Mouse (Mus musculus) liver, adult (tissue): ENCODE data around the gene Mcl1.

ENCODE experiments used
- GATA4 ChIP-seq: IDR thresholded peaks from 2 replicates; pipeline ENCODE4 v1.6.1; 2014; ENCODE audit warnings: mild to moderate bottlenecking, low read length; ENCODE audit not compliant: insufficient replicate concordance

The Mcl1 gene

GRCm38 (mm10) chr3:95660788-95661478 is 2.3 kb downstream of the Mcl1 start:
- TF ChIP-seq GATA4 = no peak

- peak; percentile 77; the same call in 1 of the 2 replicates for TF ChIP-seq GATA4
Measured at GRCm38 (mm10) chr3:95661945-95662715, 3.5 kb downstream of the Mcl1 start.

GRCm38 (mm10) chr3:95662724-95663449 is 4.3 kb downstream of the Mcl1 start:
- TF ChIP-seq GATA4 = no peak

- no peak for TF ChIP-seq GATA4
Measured at GRCm38 (mm10) chr3:95663486-95663885, 4.9 kb downstream of the Mcl1 start.

- TF ChIP-seq GATA4 = no peak
Measured at GRCm38 (mm10) chr3:95663969-95664608, 5.5 kb downstream of the Mcl1 start.

GRCm38 (mm10) chr3:95664940-95665352 is 6.4 kb downstream of the Mcl1 start:
- TF ChIP-seq GATA4 = no peak

- TF ChIP-seq GATA4 = peak; percentile 64; the same call in 1 of the 2 replicates
Measured at GRCm38 (mm10) chr3:95666124-95666844, 7.7 kb downstream of the Mcl1 start.

- TF ChIP-seq GATA4 = no peak
Measured at GRCm38 (mm10) chr3:95667521-95667920, 8.9 kb downstream of the Mcl1 start.

GRCm38 (mm10) chr3:95668026-95668425 is 9.4 kb downstream of the Mcl1 start:
- no peak for TF ChIP-seq GATA4

- TF ChIP-seq GATA4 = no peak
Measured at GRCm38 (mm10) chr3:95668589-95669308, 10.2 kb downstream of the Mcl1 start.

- TF ChIP-seq GATA4 = no peak
Measured at GRCm38 (mm10) chr3:95669309-95669665, 10.7 kb downstream of the Mcl1 start.

GRCm38 (mm10) chr3:95671201-95671600 is 12.6 kb downstream of the Mcl1 start:
- no peak for TF ChIP-seq GATA4

- no peak for TF ChIP-seq GATA4
Measured at GRCm38 (mm10) chr3:95672461-95672860, 13.9 kb downstream of the Mcl1 start.
